Mouse (Mus musculus): ENCODE measurements at regions not wholly inside any gene's neighbourhood (a gene's known extent, or its start where the extent isn't known, plus 50 kb on each side); places are given as distances from the start of the nearest gene placed in this dataset.

- H3K9me3 ChIP-seq = no peaks in the 10 kb centered on the region
- H3K36me3 ChIP-seq (replicated peaks) = no peaks in the 10 kb centered on the region
- H3K4me1 ChIP-seq = peaks cover 49% of the 10 kb centered on the region
- no peak for DNase-seq (ENCODE audit: extremely low spot score, low spot score)
- 79% methylated on average over 5 of the region's 5 CpGs for WGBS
- H3K4me3 ChIP-seq = no peak overlapping the region
- peaks cover 27% of the 10 kb centered on the region for H3K27me3 ChIP-seq (ENCODE audit: poor library complexity, severe bottlenecking)
- no peak overlapping the region for H3K27ac ChIP-seq
These were observed 78.8 kb upstream of the Pkdcc start for GRCm38 (mm10) chr17:83136267-83136666.

- H3K9me3 ChIP-seq = no peaks in the 10 kb centered on the region
- WGBS = 86% methylated on average over 7 of the region's 7 CpGs
- H3K27me3 ChIP-seq (ENCODE audit: poor library complexity, severe bottlenecking) = peaks cover 25% of the 10 kb centered on the region
- no peak overlapping the region for H3K4me3 ChIP-seq
- H3K27ac ChIP-seq = no peak overlapping the region
- H3K36me3 ChIP-seq (replicated peaks) = no peaks in the 10 kb centered on the region
- no peak for DNase-seq (ENCODE audit: extremely low spot score, low spot score)
- peaks cover 49% of the 10 kb centered on the region for H3K4me1 ChIP-seq
These were observed 77.4 kb upstream of the Pkdcc start for GRCm38 (mm10) chr17:83137720-83138119.

- 34% methylated on average over 11 of the region's 11 CpGs for WGBS
- Histone ChIP-seq H3K4me1 (peaks cover 42% of the 10 kb centered on the region), H3K27ac (peak overlapping the region; percentile 53; the same call in 1 of the 2 replicates), H3K27me3 (ENCODE audit: poor library complexity, severe bottlenecking) (peaks cover 25% of the 10 kb centered on the region), H3K9me3 (no peaks in the 10 kb centered on the region), H3K4me3 (no peak overlapping the region), H3K36me3 (replicated peaks) (no peaks in the 10 kb centered on the region)
- no peak for DNase-seq (ENCODE audit: extremely low spot score, low spot score)
These were observed 76.3 kb upstream of the Pkdcc start for GRCm38 (mm10) chr17:83138493-83139417.

GRCm38 (mm10) chr17:83148371-83148929 is 66.6 kb upstream of the Pkdcc start:
- DNase-seq (ENCODE audit: extremely low spot score, low spot score) = no peak
- peaks cover 3% of the 10 kb centered on the region; the same call in 1 of the 2 replicates for H3K9me3 ChIP-seq
- H3K27me3 ChIP-seq (ENCODE audit: poor library complexity, severe bottlenecking) = no peaks in the 10 kb centered on the region
- H3K4me1 ChIP-seq = no peaks in the 10 kb centered on the region
- H3K27ac ChIP-seq = no peak overlapping the region
- no peaks in the 10 kb centered on the region for H3K36me3 ChIP-seq (replicated peaks)
- WGBS = 93% methylated on average over 15 of the region's 15 CpGs
- H3K4me3 ChIP-seq = no peak overlapping the region

- H3K4me3 ChIP-seq = no peak overlapping the region
- H3K9me3 ChIP-seq = peaks cover 3% of the 10 kb centered on the region; the same call in 1 of the 2 replicates
- DNase-seq (ENCODE audit: extremely low spot score, low spot score) = no peak
- 83% methylated on average over 6 of the region's 6 CpGs for WGBS
- no peak overlapping the region for H3K27ac ChIP-seq
- no peaks in the 10 kb centered on the region for H3K27me3 ChIP-seq (ENCODE audit: poor library complexity, severe bottlenecking)
- no peaks in the 10 kb centered on the region for H3K36me3 ChIP-seq (replicated peaks)
- H3K4me1 ChIP-seq = no peaks in the 10 kb centered on the region
These were observed 65.8 kb upstream of the Pkdcc start for GRCm38 (mm10) chr17:83149336-83149735.

- no peak for DNase-seq (ENCODE audit: extremely low spot score, low spot score)
- H3K27ac ChIP-seq = no peak overlapping the region
- H3K36me3 ChIP-seq (replicated peaks) = no peaks in the 10 kb centered on the region
- peaks cover 7% of the 10 kb centered on the region; the same call in 1 of the 2 replicates for H3K27me3 ChIP-seq (ENCODE audit: poor library complexity, severe bottlenecking)
- peaks cover 3% of the 10 kb centered on the region; the same call in 1 of the 2 replicates for H3K9me3 ChIP-seq
- WGBS = 90% methylated on average over 4 of the region's 4 CpGs
- no peak overlapping the region for H3K4me3 ChIP-seq
- no peaks in the 10 kb centered on the region for H3K4me1 ChIP-seq
These were observed 60.0 kb upstream of the Pkdcc start for GRCm38 (mm10) chr17:83155106-83155505.

- WGBS = 72% methylated on average over 8 of the region's 8 CpGs
- Histone ChIP-seq H3K4me1 (peaks cover under 1% of the 10 kb centered on the region; the same call in 1 of the 2 replicates), H3K4me3 (no peak overlapping the region), H3K27ac (no peak overlapping the region), H3K36me3 (replicated peaks) (no peaks in the 10 kb centered on the region), H3K9me3 (no peaks in the 10 kb centered on the region), H3K27me3 (ENCODE audit: poor library complexity, severe bottlenecking) (peaks cover 7% of the 10 kb centered on the region; the same call in 1 of the 2 replicates)
- no peak for DNase-seq (ENCODE audit: extremely low spot score, low spot score)
These were observed 58.4 kb upstream of the Pkdcc start for GRCm38 (mm10) chr17:83156682-83157081.

GRCm38 (mm10) chr17:83158053-83158452 is 57.0 kb upstream of the Pkdcc start:
- 92% methylated on average over 6 of the region's 6 CpGs for WGBS
- Histone ChIP-seq H3K27ac (no peak overlapping the region), H3K4me1 (peaks cover 3% of the 10 kb centered on the region; the same call in 1 of the 2 replicates), H3K9me3 (no peaks in the 10 kb centered on the region), H3K27me3 (ENCODE audit: poor library complexity, severe bottlenecking) (peaks cover 7% of the 10 kb centered on the region; the same call in 1 of the 2 replicates), H3K36me3 (replicated peaks) (no peaks in the 10 kb centered on the region), H3K4me3 (no peak overlapping the region)
- no peak for DNase-seq (ENCODE audit: extremely low spot score, low spot score)

GRCm38 (mm10) chr17:83158652-83159051 is 56.4 kb upstream of the Pkdcc start:
- WGBS = 91% methylated on average over 10 of the region's 10 CpGs
- peaks cover 8% of the 10 kb centered on the region for H3K27me3 ChIP-seq (ENCODE audit: poor library complexity, severe bottlenecking)
- no peaks in the 10 kb centered on the region for H3K9me3 ChIP-seq
- H3K27ac ChIP-seq = no peak overlapping the region
- no peak overlapping the region for H3K4me3 ChIP-seq
- H3K36me3 ChIP-seq (replicated peaks) = no peaks in the 10 kb centered on the region
- DNase-seq (ENCODE audit: extremely low spot score, low spot score) = no peak
- peaks cover 5% of the 10 kb centered on the region; the same call in 1 of the 2 replicates for H3K4me1 ChIP-seq

GRCm38 (mm10) chr17:83159634-83160033 is 55.5 kb upstream of the Pkdcc start:
- Histone ChIP-seq H3K4me3 (no peak overlapping the region), H3K27me3 (ENCODE audit: poor library complexity, severe bottlenecking) (peaks cover 18% of the 10 kb centered on the region), H3K9me3 (no peaks in the 10 kb centered on the region), H3K4me1 (peaks cover 14% of the 10 kb centered on the region), H3K27ac (no peak overlapping the region), H3K36me3 (replicated peaks) (no peaks in the 10 kb centered on the region)
- WGBS = 89% methylated on average over 4 of the region's 4 CpGs
- no peak for DNase-seq (ENCODE audit: extremely low spot score, low spot score)

- DNase-seq (ENCODE audit: extremely low spot score, low spot score) = no peak
- peaks cover 21% of the 10 kb centered on the region for H3K4me1 ChIP-seq
- H3K9me3 ChIP-seq = no peaks in the 10 kb centered on the region
- no peak overlapping the region for H3K27ac ChIP-seq
- H3K4me3 ChIP-seq = no peak overlapping the region
- H3K36me3 ChIP-seq (replicated peaks) = no peaks in the 10 kb centered on the region
- WGBS = 50% methylated on average over 4 of the region's 4 CpGs
- H3K27me3 ChIP-seq (ENCODE audit: poor library complexity, severe bottlenecking) = peaks cover 23% of the 10 kb centered on the region
These were observed 54.8 kb upstream of the Pkdcc start for GRCm38 (mm10) chr17:83160296-83160695.

- Histone ChIP-seq H3K36me3 (replicated peaks) (no peaks in the 10 kb centered on the region), H3K4me1 (peaks cover 35% of the 10 kb centered on the region), H3K4me3 (no peak overlapping the region), H3K9me3 (no peaks in the 10 kb centered on the region), H3K27me3 (ENCODE audit: poor library complexity, severe bottlenecking) (peaks cover 33% of the 10 kb centered on the region), H3K27ac (no peak overlapping the region)
- DNase-seq (ENCODE audit: extremely low spot score, low spot score) = no peak
- WGBS = 82% methylated on average over 2 of the region's 2 CpGs
These were observed 53.4 kb upstream of the Pkdcc start for GRCm38 (mm10) chr17:83161731-83162130.
